Mouse (Mus musculus) A20 (cell line): ENCODE results near the gene Fibcd1.

Source experiments
- DNase-seq: peaks from one replicate; pipeline ENCODE4 v3.0.0-alpha.2; 2011; ENCODE audit warnings: low read depth, low spot score

The Fibcd1 gene

DNA sequence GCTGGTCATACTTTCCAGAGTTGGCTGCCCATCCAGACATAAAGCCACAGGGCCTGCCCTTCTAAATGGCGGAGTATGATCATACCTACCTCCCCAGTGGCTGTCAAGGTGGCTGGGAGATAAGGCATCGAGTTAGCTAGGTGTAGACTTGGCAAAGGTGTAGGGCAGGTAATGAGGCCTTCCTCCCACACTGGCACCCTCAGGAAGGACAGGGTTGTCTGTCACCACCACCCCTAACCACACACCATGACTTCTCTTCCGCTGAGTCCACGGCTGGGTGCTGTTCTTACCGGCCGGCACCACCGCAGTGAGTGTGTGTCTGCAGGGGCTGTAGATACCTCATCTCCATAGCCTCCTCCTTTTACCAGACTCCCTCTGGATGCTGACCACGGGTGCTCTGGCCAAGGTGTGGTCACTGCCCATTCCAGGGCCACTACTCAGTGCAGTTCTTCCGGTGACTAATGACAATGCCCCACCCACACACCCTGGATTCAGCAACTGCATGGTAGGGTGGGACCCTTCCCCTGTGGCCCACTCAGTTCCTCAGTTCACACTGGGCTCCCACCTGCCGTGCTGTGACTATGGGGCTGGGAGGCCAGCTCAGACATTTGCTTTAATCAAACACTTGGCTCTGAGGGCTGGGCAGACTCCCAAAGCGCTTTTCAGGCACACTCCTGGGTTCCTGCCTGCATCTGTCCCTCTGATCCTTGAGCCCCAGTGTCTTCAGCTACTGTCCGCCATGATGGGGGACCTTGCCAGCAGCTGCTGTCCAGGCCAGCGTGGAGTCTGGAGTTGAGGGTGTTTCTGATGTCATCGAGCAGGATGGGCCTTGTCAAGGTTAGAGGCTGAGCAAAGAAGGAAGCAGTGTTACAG is 34.5 kb downstream of the Fibcd1 start:
- DNase-seq = no peak

DNA sequence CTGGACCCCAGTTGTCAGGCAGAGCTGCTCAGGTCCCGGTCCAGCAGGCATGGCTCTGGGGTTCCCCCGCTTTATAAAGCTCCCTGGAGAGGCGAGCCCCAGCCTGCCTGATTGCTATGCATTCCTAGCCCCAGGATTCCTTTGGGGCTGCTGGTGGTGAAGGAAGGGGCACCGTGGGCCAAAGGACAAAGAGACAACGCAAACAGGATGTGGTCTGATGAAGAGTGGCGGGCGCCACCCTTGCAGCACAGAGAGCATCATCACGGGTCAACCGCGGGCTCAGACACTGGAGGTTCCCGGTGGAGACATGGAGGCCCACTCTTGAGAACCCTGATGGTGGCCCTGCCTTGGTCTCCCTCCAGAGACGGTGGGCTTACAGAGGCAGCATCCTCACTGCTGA is 35.4 kb downstream of the Fibcd1 start, which contains the start of gene Qrfp:
TSS of gene Qrfp (minus strand) at position 137 of the 400 bp plus-strand sequence.
- no peak for DNase-seq

DNA sequence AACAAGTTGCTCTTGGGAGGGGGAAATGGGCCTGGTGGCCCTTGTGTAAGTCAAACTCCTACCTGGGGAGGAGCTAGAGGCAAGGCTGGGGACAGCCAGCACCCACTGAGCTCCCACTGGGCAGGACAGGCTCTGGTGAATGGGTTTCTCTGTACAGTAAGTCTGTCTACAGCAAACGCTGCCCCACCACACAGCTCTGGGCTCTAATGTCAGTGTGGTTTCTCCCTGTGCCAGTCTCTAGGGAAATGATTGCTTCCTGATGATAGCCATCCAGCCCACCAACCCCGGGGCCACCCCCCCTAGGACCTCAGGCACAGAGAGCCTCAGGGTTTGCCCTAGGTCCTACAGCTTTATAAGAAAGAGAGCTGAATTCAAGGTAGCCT is 36.5 kb downstream of the Fibcd1 start:
- no peak for DNase-seq

DNA sequence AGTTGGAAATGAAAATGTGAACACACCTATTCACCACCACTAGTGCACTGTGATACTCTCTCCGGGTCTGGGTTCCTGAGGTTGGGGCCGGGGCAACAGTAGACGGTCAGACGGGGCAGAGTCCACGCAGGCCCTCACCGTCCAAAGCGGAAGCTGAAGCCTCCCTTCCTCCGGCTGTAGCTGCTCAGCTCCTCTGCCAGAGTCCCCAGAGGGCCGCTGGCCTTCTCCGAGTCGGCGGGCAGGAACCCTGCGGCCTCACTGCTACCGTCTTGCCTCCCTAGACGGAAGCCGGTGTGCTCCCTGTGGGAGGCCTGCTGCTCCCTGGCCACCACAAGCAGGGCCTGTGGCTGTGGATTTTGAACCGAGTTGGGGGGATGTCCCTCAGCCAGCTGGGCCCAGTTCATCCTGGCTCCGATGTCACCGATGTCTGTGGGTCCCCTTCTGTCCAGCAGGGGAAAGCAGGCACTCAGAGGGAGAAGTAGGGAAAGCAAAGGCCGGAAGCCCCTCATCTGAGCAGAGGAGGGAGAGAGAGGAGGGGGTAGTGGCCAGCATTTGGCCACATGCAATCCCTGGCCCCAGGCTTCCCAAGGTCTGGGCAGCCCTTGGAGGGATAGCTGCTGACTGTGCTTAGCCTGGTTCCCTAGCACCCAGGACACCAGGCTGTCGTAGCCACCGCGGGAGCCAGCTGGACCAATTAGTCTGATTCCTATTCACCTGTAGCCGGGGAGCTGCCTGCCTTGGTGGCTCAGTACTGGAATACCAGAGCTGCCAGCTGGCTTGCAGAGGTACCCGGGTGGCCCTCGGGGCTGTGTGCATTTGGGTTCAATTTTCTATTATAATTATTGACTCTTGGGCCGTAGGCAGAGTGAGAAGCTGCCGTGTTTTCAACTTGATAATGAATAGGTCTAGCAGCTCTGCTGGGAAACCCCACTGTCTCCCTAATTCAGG is 37.1 kb downstream of the Fibcd1 start:
- DNase-seq = no peak

DNA sequence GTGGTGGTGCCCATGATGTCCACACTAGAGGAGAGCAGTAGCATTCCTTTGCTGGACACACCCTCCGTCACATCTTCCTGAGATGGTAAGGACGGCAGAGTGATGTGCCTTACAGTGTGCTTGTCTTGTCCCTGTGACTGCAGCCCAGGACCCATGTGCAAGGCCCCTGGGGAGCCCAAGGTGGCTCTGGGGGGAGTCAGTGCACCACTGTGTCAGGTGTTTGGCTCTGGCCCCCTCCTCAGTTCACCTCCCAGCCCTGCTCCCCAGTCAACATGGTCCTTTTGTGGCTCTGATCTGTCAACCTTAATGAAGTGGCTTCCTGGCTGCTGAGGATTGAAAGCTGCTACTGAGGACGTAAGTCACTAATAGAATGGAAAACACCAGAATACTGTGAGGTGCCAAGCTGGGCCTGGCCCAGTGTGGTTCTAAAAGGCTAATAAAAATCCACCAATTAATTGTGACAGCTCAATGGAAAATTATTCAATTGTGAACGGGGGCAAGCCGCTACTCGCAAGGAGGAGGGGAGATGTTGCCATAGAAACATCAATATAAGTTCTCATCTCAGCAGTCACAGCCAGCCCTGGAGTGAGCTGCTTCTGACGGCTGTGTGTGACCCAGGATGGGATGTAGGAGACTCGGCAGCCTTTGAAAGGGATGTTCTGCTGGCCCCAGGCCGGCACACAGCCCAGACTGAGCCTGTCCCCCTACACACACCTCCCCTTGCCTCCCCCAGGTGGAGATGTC is 39.0 kb downstream of the Fibcd1 start:
- DNase-seq = no peak

DNA sequence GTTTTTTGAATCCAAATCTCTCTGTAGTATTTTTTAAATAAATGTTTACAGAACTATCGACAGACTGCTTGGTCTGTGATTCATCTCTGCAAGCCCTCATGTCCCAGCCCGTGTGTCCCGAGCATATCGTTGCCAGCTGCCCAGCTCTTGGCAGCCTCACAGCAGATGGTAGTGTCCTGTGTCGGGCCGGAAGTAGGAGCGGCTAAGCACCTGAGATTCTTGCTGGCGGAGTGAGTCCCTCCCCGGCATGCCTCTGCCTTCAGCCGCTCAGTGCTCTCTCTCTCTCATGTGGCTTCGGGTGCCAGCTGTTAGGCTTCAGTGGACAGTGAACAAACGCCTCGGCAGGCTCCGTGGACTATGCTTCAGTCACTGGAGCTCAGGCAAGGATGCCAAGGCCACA is 42.3 kb downstream of the Fibcd1 start:
- DNase-seq = no peak

DNA sequence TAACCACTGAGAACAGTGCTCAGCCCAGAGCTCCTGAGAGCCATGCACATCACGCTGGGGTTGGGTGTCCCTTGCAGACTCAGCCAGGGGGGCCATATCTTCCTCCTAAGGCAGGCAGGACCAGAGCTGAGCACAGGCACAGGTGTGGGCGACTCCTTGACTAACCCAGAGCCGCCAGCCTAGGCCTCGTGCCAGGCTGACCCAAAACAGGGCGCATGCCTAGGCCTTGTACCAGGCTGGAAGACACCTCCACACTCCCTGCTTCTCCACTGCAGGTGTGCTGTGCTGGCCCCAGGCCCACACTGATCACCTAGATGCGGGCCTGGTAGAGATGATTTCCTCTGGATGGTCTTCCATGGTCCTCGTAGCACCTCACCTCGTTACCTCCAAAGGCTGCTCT is 43.0 kb downstream of the Fibcd1 start:
- DNase-seq = no peak

DNA sequence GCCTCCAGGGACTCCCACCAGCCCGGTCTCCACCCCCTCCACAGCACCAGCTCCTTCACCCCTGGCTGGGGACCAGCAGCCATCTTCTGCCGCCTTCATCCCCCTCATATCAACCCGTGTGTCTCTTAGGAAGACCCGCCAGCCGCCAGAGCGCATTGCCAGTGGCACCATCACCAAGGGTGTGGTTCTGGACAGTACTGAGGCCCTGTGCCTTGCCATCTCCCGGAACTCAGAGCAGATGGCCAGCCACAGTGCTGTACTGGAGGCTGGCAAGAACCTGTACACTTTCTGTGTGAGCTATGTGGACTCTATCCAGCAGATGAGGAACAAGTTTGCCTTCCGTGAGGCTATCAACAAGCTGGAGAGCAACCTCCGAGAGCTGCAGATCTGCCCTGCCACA is 44.4 kb downstream of the Fibcd1 start:
- no peak for DNase-seq

DNA sequence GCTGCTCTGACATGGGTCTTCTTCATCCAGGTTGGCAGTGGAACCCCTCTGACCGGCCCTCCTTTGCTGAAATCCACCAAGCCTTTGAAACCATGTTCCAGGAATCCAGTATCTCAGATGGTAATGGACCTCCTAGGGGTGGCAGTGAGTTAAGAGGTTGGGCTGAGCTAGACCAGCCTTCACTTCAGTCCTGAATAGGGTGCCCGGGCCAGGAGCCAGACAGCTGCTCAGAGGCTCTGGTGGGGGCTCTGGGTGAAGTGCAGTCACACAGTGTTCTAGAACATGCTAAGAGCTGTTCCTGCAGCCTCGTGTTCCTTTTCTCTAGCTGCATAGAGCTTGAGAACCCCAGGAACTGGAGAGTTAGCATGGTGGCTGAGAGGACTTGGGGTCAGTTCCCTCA is 48.9 kb downstream of the Fibcd1 start:
- DNase-seq = no peak

DNA sequence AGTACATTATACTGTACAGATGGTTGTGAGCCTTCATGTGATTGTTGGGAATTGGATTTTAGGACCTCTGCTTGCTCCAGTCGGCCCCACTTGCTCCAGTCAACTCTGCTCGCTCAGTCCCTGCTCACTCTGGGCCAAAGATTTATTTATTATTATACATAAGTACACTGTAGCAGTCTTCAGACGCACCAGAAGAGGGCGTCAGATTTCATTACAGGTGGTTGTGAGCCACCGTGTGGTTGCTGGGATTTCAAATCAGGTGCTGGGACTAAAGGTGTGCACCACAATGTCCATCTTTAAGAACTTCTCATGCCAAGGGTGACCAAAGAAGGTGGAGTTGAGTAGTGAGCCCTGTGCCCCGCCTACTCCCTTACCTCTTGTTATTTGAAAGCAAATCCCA is 53.2 kb downstream of the Fibcd1 start:
- no peak for DNase-seq

DNA sequence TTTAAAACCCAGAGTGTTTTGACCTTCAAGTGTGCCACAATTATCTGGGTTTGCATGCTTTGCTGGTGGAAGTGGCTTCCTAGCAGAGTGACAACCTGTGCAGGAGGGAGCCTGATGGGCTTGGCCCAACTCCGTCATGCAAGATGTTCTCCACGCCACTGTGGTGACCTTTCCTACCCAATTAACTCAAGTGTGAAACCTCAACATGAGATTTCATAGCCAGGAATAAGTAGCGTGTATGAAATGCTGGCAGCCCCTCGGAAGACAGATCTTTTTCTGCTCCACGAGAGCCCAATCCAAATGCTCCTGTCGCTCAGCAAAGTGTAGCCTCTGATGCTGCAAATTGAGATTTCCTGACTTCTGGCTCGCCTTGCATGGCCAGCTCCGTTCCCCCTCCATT is 54.5 kb downstream of the Fibcd1 start:
- DNase-seq = no peak

DNA sequence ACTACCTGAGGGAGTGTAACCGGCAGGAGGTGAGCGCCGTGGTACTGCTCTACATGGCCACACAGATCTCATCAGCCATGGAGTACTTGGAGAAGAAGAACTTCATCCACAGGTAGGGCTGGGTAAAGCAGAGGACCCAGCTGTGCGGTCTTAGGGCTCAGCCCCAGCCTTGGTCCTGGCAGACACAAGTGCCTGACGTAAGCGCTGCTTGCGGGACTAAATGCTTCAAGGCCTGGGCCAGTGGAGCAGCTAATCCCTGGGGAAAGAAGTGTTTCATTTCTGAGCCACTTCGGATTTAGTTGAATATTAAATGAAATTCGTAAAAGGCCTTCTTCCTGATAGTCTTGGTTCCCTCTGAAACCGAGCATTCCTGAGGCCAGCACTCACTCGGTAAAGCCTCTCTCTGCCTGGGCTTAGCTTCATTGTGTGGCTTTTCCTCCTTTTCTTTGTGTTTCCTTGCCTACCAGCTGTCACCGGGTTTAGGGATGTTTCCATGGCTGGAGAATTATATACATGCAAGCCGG is 55.0 kb downstream of the Fibcd1 start:
- no peak for DNase-seq

DNA sequence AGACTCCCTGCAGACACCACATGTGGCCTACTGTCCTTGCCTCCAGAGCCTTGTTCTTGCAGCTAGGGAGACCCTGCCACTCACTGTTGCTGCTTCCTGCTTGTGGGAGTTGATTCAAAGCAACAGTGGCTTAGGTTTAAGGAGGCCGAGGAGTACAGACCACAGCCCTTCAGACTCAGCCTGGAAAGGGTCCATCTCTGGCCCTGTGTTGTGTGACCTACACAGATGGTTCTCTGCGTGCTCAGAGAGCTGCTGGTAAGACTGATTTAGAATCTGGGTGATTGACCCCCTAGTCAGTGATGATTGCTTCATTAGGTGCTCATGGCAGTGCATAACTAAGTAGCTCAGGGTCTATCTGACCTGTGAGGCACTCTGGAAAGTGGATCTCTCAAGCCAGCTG is 56.6 kb downstream of the Fibcd1 start:
- DNase-seq = no peak

DNA sequence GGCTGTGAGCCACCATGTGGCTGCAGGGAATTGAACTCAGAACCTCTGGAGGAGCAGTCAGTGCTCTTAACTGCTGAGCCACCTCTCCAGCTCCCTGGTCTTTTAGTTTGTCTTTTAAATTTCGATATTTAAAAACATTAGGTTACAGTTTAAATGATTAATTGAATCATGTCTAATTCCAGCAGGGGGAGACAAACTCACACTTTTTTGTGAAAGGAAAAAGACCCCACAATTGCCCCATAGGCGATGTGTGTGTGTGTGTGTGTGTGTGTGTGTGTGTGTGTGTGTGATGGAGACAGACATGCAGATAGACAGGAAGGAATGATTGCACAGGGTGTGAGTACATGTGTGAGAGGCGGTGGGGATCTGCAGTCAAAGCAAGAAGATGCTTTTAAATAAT is 57.6 kb downstream of the Fibcd1 start:
- DNase-seq = peak; percentile 15

DNA sequence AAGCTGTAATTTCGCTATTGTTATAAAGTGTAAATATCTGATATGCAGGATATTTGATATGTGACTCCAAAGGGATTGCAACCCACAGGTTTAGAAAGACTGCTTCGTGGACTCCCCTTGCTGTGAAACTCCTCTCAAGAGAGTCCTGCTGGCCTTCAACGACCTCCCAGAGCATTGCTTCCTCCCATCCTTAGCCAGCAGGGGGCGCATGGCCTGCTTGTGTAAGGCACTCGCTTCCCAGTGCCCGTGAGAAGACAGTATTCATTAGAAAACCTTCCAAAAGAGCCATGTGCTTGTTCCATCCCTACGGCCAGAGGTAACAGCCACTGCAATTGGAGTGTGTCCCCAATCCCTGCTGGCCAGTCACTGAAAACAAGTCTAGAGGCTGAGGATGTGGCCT is 58.8 kb downstream of the Fibcd1 start:
- DNase-seq = peak; percentile 71

DNA sequence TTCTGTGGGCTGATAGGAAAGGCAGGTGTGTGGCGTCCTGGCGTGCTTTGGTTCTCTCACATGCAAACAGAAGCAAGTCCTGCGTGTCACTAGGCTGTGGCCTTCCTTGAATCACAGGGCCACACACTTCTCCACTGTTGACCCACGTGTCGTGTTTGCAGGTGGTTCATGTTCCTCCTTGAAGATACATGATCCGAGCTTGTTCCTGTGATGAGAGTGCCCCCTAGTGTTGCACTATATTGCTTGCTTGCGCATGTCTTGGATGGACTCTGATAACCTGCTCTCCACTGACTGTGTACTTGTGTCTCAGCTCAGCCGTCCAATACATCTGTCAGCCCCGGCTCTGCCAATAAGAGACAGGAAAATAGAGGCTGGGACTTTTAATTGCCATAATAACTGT is 60.7 kb downstream of the Fibcd1 start:
- peak; percentile 81 for DNase-seq

DNA sequence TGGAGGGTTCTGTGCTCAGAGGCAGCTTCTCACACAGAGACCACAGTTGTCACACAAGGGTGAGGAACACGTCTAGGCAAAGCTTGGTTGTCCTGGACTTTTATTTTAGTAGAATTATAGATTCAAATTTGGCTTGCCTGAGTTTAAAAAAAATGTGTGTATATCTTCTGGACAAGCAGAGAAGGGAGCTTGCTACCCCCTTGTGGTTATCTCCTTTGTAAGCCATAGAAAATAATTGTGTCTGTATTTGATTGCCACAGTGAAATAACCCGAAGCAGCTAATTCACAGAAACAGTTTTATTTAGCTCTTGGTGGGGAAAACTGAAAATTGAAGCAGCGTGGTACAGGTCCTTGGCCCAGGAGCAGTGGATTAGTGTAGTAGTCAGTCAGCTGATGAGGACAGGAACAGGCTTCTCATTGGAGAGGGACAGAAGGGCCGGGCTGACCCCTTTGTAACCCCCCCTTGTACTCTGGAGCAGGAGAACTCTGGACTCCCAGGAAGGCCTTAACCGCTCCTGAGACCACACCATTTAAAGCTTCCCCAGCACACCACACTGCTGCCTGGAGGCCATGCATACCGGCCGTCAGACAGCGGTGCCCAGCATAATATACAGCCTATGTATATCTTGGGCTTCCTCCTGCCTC is 62.7 kb downstream of the Fibcd1 start:
- DNase-seq = no peak

DNA sequence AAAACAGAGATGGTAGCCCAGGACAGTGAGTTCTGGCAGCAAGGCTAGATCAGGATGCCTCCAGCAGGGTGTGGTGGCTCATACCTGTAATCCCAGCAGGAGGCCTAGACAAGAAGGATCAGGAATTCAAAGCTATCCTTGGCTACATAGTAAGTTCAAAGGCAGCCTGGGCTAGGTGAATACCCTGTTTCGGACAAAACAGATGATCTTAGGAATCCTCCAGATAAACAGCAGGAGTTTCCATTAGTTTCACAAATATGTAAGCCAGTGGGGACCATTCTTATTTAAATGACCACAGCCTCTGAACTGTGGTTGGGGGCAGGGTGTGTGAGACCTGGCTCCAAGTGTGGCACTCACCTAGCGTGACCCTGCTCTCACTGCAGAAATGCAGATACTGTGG is 66.5 kb downstream of the Fibcd1 start:
- DNase-seq = no peak

DNA sequence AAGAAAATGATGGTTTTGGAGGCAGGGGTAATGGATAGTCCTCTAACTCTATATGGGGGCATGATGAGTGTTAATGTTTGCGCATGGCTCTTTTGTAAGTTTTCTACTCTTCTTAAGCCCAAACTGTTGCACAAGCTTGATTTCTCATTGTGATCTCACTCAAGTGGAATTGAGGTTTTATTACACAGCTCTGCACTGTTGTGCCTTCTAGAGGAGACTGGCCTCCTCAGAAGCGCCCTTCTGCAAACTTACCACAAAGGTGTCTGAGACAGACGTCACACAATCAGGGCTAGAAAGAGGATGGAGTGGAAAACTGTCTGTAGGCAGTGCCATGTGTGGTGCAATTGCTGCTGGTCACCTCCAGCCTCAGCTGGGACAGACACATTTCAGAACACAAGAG is 69.3 kb downstream of the Fibcd1 start:
- DNase-seq = no peak

DNA sequence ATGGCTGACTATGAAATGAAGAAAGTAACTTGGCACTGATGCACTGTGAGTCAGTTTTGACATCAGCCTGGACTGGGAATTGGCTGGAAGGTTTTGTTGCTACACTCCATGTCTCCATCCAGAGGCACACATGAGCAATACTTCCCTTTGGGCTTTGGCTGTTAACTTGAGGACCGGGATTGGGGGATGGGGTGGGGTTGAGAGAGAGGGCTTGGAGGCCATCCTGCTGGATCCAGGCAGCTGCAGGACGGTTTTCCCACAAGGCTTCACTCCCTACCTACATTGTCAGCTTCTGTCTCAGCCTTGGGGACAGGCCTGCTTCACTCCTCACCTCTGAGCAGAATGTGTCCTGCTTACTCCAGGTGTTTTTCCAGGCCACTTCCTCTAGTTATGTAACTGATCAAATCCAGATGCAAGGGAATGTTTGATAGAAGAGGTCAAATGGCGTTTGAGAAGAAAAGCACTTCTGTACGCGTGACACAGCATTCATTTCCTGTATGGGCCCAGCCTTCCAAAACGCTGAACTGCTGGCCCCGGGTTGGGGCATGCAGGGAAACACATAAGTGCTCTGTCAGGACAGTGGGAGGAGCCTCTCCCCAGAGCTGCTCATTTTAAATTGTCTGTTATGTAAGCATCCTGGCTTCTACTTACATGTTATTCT is 74.9 kb downstream of the Fibcd1 start:
- DNase-seq = peak; percentile 16
